Mouse (Mus musculus): ENCODE data around the gene Prdm11. TPM values are rescaled to one million over a fixed set of nuclear protein-coding genes. Genes with fewer than 3 reads are reported as not detected.

Prdm11 gene
- polyA plus RNA-seq, 1 experiment from 2014 or later, result 4.1 TPM

DNA sequence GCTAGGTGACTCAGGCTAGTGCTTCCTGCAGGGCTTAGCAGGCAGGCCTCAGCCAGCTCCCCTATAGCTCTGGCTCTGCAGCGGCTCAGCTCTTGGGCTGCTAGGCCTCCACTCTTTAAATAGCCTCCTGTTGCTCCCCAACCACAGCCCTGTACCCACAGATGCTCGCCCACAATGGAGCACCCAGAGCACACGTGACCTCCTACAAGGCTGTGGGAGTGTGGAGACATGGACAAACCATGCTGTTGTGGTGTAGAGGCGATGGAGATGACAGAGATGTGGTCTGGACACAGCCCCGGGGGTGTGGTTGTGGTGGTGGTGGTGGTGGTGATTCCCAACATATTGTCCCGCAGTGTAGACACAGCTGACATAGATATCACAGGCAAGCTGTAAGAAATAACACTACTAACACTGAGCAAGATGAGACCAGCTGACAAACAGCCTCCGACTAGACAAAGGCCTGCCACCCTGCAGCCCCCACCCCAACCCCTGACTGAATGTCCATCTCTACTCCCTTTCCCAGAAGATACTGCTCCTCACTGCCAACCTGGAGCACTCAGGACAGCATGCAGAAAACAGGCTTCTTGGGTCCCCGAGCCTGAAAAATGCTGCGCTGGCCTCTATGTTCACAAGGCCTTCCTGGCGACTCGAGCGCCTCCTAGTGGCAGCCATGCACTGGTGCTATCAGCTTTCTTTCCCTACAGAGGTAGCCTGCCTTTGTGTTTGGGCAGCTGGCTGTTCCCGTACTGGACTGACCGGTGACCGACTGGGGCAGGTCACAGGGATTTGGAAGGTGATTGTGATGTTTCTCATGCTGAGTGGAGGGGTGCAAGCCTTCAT lies 30.0 kb upstream of the Prdm11 start:
- H3K9me3 ChIP-seq, result no peaks in the 10 kb centered on the region
- 45% methylated on average over 15 of the region's 15 CpGs for WGBS
- ATAC-seq (ENCODE audit: low FRiP score, low read depth), result no peak
- H3K27ac ChIP-seq (replicated peaks), result no peak overlapping the region
- no peak overlapping the region for H3K4me3 ChIP-seq
- H3K4me2 ChIP-seq, result no peak overlapping the region
- peaks cover 10% of the 10 kb centered on the region for H3K4me1 ChIP-seq (replicated peaks)
- H3K27me3 ChIP-seq, result no peaks in the 10 kb centered on the region
- H3K9ac ChIP-seq, result no peak overlapping the region
- no peaks in the 10 kb centered on the region for H3K36me3 ChIP-seq

DNA sequence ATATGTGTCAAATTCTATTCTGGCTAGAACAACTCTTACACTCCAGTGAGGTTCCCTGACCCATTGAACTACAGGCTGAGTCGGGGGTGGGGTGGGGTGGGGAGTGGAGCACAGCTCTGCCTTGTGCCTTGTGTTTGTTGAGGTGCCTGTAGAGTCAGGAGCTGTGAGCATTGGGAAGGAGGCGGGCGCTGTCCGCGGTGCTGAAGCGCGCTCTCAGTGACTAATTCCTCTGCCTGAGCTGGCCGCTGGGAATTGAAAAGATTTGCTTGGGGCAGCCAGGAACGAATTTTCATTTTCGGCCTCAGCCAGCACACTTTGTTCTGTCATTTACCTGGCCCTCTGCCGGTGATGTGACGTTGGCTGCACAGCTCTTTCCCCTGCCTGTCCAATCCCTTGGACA lies 25.7 kb upstream of the Prdm11 start:
- Histone ChIP-seq H3K36me3 (no peaks in the 10 kb centered on the region), H3K27me3 (no peaks in the 10 kb centered on the region), H3K9ac (no peak overlapping the region), H3K9me3 (no peaks in the 10 kb centered on the region), H3K4me3 (no peak overlapping the region), H3K4me1 (replicated peaks) (peaks cover 10% of the 10 kb centered on the region), H3K4me2 (peak overlapping the region; percentile 25; the same call in 1 of the 2 replicates), H3K27ac (replicated peaks) (no peak overlapping the region)
- WGBS, result 2% methylated on average over 12 of the region's 12 CpGs
- ATAC-seq (ENCODE audit: low FRiP score, low read depth), result no peak

DNA sequence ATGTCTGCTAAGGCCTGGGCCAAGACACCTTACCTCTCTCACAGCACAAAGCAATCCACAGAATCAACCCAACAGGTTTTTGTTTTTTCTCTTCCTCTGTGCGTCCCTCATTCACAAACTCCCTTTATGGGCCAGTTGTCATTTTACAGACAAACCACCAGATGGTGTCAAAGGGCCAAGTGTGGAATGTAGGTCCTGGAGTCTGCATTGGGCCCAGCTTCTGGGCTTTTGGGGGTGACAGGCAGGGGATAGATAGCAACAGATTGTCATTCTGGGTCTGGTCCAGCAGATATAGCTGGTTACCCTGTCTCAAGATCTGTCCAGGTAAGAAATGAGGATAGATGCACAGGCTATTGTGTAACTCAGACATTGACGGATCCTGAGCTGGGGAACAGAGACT lies 23.0 kb upstream of the Prdm11 start:
- Histone ChIP-seq H3K9me3 (no peaks in the 10 kb centered on the region), H3K4me2 (no peak overlapping the region), H3K9ac (no peak overlapping the region), H3K36me3 (no peaks in the 10 kb centered on the region), H3K27me3 (no peaks in the 10 kb centered on the region), H3K4me3 (no peak overlapping the region), H3K27ac (replicated peaks) (no peak overlapping the region), H3K4me1 (replicated peaks) (peaks cover 10% of the 10 kb centered on the region)
- WGBS, result 39% methylated on average over 2 of the region's 2 CpGs
- ATAC-seq (ENCODE audit: low FRiP score, low read depth), result peak; percentile 24; the same call in 1 of the 2 replicates

DNA sequence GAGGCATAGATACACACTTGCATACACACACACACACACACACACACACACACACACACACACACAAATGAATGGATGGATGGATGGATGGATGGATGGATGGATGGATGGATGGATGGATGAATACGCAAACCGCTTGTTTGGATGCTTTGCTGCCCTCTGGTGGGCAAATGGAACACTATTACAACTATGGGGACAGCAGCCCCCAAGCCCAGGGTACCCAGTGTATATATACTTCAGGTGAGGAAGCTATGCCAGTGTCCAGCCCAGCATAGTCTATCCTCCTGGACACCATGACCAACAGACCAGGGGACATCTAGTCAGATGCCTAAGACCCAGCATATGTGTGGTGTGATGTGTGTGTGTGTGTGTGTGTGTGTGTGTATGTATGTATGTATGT lies 17.4 kb upstream of the Prdm11 start:
- Histone ChIP-seq H3K4me1 (replicated peaks) (no peaks in the 10 kb centered on the region), H3K9ac (no peak overlapping the region), H3K36me3 (no peaks in the 10 kb centered on the region), H3K9me3 (no peaks in the 10 kb centered on the region), H3K27ac (replicated peaks) (no peak overlapping the region), H3K4me3 (no peak overlapping the region), H3K4me2 (no peak overlapping the region), H3K27me3 (no peaks in the 10 kb centered on the region)
- ATAC-seq (ENCODE audit: low FRiP score, low read depth), result peak; percentile 63; the same call in 1 of the 2 replicates
- WGBS, result 29% methylated on average over 2 of the region's 2 CpGs

DNA sequence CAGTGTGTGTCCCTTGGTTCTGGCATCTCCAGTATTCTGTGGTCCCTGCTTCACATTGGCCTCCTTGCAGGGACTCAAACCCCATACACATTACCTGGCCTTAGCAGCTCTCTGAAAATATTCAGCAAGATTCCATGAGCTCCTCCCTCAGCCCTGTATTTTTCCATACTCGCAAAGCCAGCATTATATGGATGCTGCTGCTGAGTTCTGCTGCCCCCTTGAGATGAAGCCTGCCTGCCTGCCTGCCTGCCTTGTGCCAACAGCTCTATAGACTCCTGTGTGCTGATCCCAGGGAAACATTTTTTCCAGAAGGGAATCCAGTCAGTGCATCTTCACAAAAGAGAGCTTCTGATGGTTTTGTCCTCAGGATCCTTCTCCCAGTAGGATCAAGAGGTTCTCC lies 5.9 kb upstream of the Prdm11 start:
- no peak overlapping the region for H3K4me2 ChIP-seq
- 24% methylated on average over 1 of the region's 1 CpGs for WGBS
- no peaks in the 10 kb centered on the region for H3K36me3 ChIP-seq
- H3K9ac ChIP-seq, result no peak overlapping the region
- no peaks in the 10 kb centered on the region for H3K9me3 ChIP-seq
- ATAC-seq (ENCODE audit: low FRiP score, low read depth), result no peak
- H3K4me3 ChIP-seq, result no peak overlapping the region
- no peaks in the 10 kb centered on the region for H3K27me3 ChIP-seq
- H3K4me1 ChIP-seq (replicated peaks), result peaks cover 2% of the 10 kb centered on the region
- H3K27ac ChIP-seq (replicated peaks), result no peak overlapping the region

DNA sequence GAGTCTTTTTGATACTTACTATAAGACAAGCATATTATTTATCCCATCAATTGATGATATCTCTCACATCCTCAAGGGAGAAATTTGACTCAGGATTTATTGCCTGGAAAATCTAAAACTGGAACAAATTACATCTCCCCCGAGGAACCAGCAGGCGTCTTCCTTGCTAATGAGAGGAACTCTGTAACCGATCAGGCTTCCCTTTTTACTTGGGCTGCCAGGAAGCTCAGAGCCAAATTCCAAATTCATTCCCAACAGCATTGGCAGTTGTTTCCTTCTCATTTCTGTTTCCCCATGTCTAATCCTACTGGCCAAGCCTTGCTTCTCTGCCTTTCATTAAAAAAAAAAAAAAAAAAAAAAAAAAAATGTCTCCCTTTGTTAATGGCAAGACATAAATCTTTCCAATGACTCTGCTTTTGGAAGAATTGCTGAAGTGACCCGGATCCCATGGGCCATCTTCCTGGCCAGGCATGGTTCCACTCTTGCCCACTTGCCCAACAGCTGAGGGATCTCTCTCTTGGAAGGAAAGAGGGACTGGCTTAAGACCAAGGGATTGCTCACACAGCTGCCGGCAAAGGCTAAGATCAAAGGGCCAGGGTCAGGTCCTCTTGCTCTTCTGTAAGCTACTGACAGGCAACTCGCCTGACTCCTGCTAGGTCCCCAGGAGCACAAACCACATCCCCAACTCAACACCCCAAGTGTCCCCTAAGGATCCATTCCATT lies 2.8 kb upstream of the Prdm11 start:
- no peak overlapping the region for H3K4me3 ChIP-seq
- H3K9ac ChIP-seq, result no peak overlapping the region
- H3K4me1 ChIP-seq (replicated peaks), result peaks cover 23% of the 10 kb centered on the region
- no peak for ATAC-seq (ENCODE audit: low FRiP score, low read depth)
- H3K4me2 ChIP-seq, result no peak overlapping the region
- no peaks in the 10 kb centered on the region for H3K36me3 ChIP-seq
- H3K27ac ChIP-seq (replicated peaks), result no peak overlapping the region
- 46% methylated on average over 6 of the region's 6 CpGs for WGBS
- H3K9me3 ChIP-seq, result no peaks in the 10 kb centered on the region
- H3K27me3 ChIP-seq, result no peaks in the 10 kb centered on the region

DNA sequence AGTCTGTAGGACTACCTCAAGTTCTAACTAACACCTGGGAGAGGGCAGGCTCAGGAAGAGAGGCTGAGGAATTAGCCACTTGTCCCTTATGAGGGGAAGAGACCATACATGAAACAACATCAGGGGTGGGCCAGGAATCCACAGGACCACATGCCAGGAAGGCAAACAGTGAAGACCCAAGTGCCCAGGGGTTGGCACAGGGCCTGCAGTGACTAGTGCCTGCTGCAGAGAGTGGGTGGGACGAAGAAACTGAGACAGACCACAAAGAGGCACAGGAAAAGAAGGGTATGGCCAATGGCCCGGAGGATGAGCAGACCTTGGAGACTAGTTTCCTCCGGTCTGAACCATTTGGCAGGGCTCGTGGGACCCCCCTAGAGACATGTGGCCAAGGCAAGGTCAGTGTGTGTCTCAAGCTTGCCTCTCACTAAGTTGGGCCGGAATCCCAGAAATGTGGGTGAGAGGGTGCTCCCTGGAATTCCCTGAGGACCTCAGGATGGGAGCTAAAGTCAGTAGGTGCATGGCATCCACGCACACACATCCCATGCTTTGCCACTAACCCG lies 1.6 kb upstream of the Prdm11 start:
- Histone ChIP-seq H3K4me3 (no peak overlapping the region), H3K4me1 (replicated peaks) (peaks cover 23% of the 10 kb centered on the region), H3K36me3 (no peaks in the 10 kb centered on the region), H3K9ac (no peak overlapping the region), H3K27ac (replicated peaks) (no peak overlapping the region), H3K27me3 (no peaks in the 10 kb centered on the region), H3K9me3 (no peaks in the 10 kb centered on the region), H3K4me2 (no peak overlapping the region)
- 80% methylated on average over 7 of the region's 7 CpGs for WGBS
- ATAC-seq (ENCODE audit: low FRiP score, low read depth), result no peak

DNA sequence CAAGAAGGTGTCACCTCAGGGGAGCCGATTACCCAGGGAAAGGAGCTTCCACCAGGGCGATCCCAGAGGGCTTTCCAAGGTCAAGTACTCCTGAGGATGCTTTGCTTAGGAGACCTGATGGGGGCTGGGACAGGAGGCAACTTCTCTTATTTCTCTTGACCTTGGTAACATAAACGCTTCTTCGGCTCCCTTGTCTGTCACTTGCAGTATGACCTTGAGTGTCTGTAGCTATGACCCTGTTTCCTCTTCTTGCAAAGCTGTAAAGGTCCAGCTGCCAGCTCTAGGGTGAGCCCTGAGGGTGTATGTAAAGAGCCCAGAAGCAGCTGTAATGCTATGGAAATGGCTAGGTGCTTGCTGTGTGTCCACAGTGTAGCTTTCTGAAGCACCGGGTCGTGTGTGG lies 1.1 kb upstream of the Prdm11 start:
- Histone ChIP-seq H3K4me2 (no peak overlapping the region), H3K4me3 (no peak overlapping the region), H3K27me3 (no peaks in the 10 kb centered on the region), H3K4me1 (replicated peaks) (peaks cover 23% of the 10 kb centered on the region), H3K9ac (no peak overlapping the region), H3K9me3 (no peaks in the 10 kb centered on the region), H3K36me3 (no peaks in the 10 kb centered on the region), H3K27ac (replicated peaks) (no peak overlapping the region)
- no peak for ATAC-seq (ENCODE audit: low FRiP score, low read depth)
- WGBS, result 85% methylated on average over 6 of the region's 6 CpGs

DNA sequence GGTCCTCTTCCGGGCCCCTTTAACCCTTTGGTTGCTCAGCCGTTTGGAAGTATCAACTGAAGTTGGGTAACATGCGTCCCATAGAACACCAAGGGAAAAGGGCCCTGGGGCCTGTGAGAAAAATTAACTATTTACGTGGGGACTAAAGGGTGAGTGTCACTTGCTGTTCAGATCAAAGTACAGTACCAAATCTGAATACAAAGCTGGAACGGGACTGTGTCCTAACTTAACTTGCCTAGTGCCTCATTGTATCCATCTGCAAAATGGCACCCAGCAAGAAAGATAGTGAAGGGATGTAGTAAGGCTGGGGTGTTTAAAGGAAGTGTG lies 505 bp upstream of the Prdm11 start:
- 21% methylated on average over 5 of the region's 5 CpGs for WGBS
- Histone ChIP-seq H3K4me3 (peak overlapping the region; percentile 75), H3K9me3 (no peaks in the 10 kb centered on the region), H3K9ac (peak overlapping the region; percentile 88; the same call in 1 of the 2 replicates), H3K36me3 (no peaks in the 10 kb centered on the region), H3K27me3 (no peaks in the 10 kb centered on the region), H3K27ac (replicated peaks) (peak overlapping the region; percentile 94; the same call in 1 of the 2 replicates), H3K4me2 (peak overlapping the region; percentile 76), H3K4me1 (replicated peaks) (peaks cover 26% of the 10 kb centered on the region)
- no peak for ATAC-seq (ENCODE audit: low FRiP score, low read depth)

DNA sequence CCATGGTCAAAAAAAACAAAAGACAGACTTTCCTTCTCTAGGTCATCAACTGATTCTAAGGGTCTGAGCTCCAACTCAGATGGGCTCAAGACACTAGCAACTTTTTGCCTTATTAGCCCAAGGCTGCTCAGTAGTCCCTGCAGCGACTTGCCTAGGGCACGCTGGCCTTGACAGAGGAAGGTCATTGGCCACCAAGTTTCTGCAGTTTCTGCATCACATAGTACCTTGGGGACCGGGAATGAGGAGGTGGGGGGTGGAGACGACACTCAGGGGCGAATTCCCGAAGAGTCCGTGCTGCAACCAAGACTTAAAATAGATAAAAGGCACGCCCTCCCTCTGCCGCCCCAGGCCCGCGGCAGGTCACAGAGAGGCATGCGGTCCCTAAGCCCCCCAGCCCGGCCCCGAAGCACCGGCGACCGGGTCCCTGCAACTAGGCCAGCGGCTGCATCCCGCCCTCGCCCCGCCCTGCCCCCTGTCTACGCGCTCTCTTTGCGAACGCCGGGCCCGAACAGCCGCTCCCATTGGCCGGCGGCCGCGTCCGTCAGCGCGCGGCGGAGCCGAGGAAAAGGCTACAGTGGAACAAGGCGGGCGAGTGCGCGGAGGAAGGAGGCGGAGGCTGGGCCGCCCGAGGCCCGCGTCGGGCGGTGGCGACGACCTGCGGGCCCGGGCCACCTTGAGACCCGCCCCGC lies 694 bp downstream of the Prdm11 start:
- WGBS, result under 1% methylated on average over 49 of the region's 55 CpGs

DNA sequence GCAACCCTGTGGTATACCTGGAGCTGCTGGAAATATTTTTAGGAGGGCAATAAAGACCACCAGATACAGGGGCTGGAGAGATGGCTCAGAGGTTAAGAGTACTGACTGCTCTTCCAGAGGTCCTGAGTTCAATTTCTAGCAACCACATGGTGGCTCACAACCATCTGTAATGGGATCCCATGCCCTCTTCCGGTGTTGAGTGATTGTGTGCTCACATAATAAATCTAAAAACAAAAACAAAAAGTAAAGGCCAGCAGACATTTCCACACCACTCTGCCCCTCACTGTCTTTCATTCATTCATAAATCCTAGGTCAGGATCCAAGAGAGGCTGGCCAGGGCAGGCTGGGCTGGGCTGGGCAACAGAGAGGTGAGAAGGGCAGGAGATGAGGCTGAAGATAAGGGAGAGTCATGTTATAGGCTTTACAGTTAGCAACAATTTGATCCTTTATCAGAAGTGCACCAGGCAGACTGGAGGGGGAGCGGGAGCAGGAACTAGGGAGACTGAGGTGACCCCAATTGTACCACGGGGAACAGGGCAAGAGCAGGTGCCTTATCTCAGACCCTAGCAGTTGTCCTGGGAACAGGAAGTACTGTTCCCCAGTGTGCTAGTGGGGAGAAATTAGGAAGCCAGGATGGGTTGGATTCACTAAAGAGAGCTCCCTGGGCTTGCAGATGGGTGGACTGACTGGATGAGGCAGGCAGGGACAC lies 2.4 kb downstream of the Prdm11 start:
- Histone ChIP-seq H3K27me3 (no peaks in the 10 kb centered on the region), H3K36me3 (no peaks in the 10 kb centered on the region), H3K9ac (no peak overlapping the region), H3K9me3 (no peaks in the 10 kb centered on the region), H3K27ac (replicated peaks) (no peak overlapping the region), H3K4me3 (no peak overlapping the region), H3K4me2 (no peak overlapping the region), H3K4me1 (replicated peaks) (peaks cover 35% of the 10 kb centered on the region)
- WGBS, result 94% methylated on average over 3 of the region's 3 CpGs
- no peak for ATAC-seq (ENCODE audit: low FRiP score, low read depth)

More for the DNA sequence above, 694 bp downstream of the Prdm11 start:
- Histone ChIP-seq H3K9me3 (no peaks in the 10 kb centered on the region), H3K36me3 (no peaks in the 10 kb centered on the region), H3K4me2 (peak overlapping the region; percentile 76), H3K4me3 (peak overlapping the region; percentile 75), H3K27me3 (no peaks in the 10 kb centered on the region), H3K9ac (peak overlapping the region; percentile 88), H3K27ac (replicated peaks) (peak overlapping the region; percentile 94), H3K4me1 (replicated peaks) (peaks cover 35% of the 10 kb centered on the region)
- ATAC-seq (ENCODE audit: low FRiP score, low read depth), result peak; percentile 96

All from hindbrain, embryonic 15.5 days (tissue).